Mouse (Mus musculus) kidney, adult 2 months (tissue): ENCODE measurements around the gene Ccnf.

Experiments used
- CTCF ChIP-seq: fragments of 200-500 bp; conservative IDR thresholded peaks from 2 replicates; pipeline ENCODE4 v1.5.1; 2011; ENCODE audit warnings: low read depth, mild to moderate bottlenecking, control low read depth, low read length, moderate library complexity, mixed read lengths; ENCODE audit not compliant: insufficient read depth, insufficient read length
- POLR2A ChIP-seq: fragments of 200-500 bp; IDR thresholded peaks from one replicate; pipeline ENCODE4 v1.6.1; 2011; ENCODE audit warnings: low read depth, low read length, control low read depth

GRCm38 (mm10) chr17:24191481-24191880 is 59.8 kb downstream of the Ccnf start:
- TF ChIP-seq POLR2A, result no peak
- no peak for TF ChIP-seq CTCF
